Mouse (Mus musculus) lung, postnatal 0 days (tissue): Measurements from ENCODE around the gene Pigb.

ENCODE experiments used
- CTCF ChIP-seq: IDR thresholded peaks from 2 replicates; pipeline ENCODE4 v1.5.1; 2016; ENCODE audit warnings: antibody characterized with exemption, mild to moderate bottlenecking
- EP300 ChIP-seq: IDR thresholded peaks from 2 replicates; pipeline ENCODE4 v1.6.1; 2016; ENCODE audit warnings: antibody characterized with exemption, mild to moderate bottlenecking, control low read depth

DNA sequence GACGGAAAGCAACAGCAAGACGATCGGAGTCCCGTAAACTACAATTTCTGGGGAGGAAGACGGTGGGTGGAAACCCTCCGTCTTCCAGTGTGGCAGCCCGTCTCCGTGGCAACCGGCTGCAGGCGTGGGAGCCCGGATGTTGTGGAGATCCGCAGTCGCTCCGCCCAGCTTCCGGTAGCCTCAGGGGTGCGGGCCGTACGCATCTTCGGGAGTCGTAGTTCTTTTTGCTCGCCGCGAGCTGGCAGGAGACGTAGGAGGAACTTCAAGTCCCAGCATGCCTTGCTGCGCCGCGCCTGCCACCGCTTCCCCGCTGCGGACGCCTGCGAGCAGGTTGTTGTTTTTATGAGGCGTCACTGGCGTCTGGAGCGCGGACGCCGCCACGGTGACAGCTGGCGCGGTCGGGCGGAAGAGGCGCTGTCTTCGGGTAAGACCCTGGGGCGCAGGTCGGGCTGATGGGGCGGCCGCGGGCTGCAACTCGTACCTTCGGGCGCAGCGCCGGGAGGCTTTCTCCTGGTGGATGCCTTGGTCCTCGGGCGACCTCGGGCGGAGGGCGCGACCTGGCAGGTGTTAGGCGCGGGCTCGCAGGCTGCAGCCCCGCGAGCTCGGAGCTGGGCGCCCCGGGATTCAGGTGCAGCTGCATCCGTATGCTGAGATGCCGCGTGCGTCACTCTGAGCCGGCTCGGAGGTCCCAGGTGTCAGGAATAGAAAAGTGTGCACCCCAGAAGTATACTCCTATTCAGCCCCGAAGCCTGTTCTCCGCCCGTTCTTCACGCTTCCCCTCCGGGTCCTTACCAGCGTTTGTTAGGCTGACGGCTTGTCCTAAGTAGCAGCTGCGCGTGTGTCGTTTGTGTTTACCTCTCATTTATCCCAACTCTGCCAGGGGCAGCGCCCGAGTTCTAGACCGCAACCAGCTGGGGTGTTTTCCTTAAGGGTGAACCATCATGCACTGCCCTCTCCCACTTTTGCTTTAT, 54.6 kb downstream of the Pigb start, which contains the start of the genes Ccpg1os and Ccpg1:
- TF ChIP-seq CTCF (peak; percentile 46), EP300 (no peak)
